Mouse (Mus musculus): ENCODE results near the gene Olig3. TPM values are rescaled to one million over a fixed set of nuclear protein-coding genes. Genes with fewer than 3 reads are reported as not detected.

Olig3 gene
- total and polyA plus RNA-seq, 3 experiments = not detected

- in situ Hi-C loops (cut with MboI; ENCODE audit: low pct_ligation_motif_present, low pct_unique_long_range_greater_than_20kb, low sequenced_read_pairs) = no loop called here
- no peaks in the 10 kb centered on the region for H3K36me3 ChIP-seq (replicated peaks in 1 of 2; ENCODE audit: control insufficient read depth in 1 of 2, insufficient read depth in 1 of 2, low read length in 1 of 2)
- no peak overlapping the region for H3K4me2 ChIP-seq (ENCODE audit: insufficient read depth, low read depth, poor library complexity, severe bottlenecking)
Measured at GRCm38 (mm10) chr10:19407168-19407567, 50.8 kb downstream of the Olig3 start.

More at GRCm38 (mm10) chr10:19407168-19407567, 50.8 kb downstream of the Olig3 start:
- dilution Hi-C loops (cut with MboI; ENCODE audit: extremely low pct_ligation_motif_present, extremely low pct_unique_long_range_greater_than_20kb, low sequenced_read_pairs) = no loop called here
- no peak overlapping the region for H3K27ac ChIP-seq (ENCODE audit: insufficient read depth, low read depth)
- no peaks in the 10 kb centered on the region for H3K9me3 ChIP-seq (replicated peaks; ENCODE audit: low read length)
- TF ChIP-seq POLR2A (IDR thresholded peaks at IDR 0.05; ENCODE audit: low read depth, low read length) (no peak), CHD2 (IDR thresholded peaks at IDR 0.05; ENCODE audit: low read length) (no peak), KAT2A (IDR thresholded peaks at IDR 0.05; ENCODE audit: insufficient replicate concordance, low read length) (no peak), USF2 (conservative IDR thresholded peaks at IDR 0.05; ENCODE audit: low read depth, low read length) (no peak), EP300 (IDR thresholded peaks at IDR 0.05; ENCODE audit: low read length) (no peak), USF1 (IDR thresholded peaks at IDR 0.05; ENCODE audit: low read depth, low read length) (no peak), IRF4 (IDR thresholded peaks at IDR 0.05; ENCODE audit: low read depth, low read length) (no peak), ETS1 (conservative IDR thresholded peaks at IDR 0.05; ENCODE audit: low read depth, low read length) (no peak), NELFE (IDR thresholded peaks at IDR 0.05; ENCODE audit: low read depth, low read length) (no peak), BHLHE40 (IDR thresholded peaks at IDR 0.05; ENCODE audit: low read depth, low read length) (no peak), MAX (IDR thresholded peaks at IDR 0.05; ENCODE audit: low read length) (no peak), PAX5 (IDR thresholded peaks at IDR 0.05; ENCODE audit: low read length) (no peak), MAFK (IDR thresholded peaks at IDR 0.05; ENCODE audit: insufficient replicate concordance, low read length) (no peak), CTCF (conservative IDR thresholded peaks at IDR 0.05 in 1 of 2, IDR thresholded peaks at IDR 0.05 in 1 of 2; ENCODE audit: low read depth in 2 of 2, low read length in 2 of 2) (no peak), CHD1 (IDR thresholded peaks at IDR 0.05; ENCODE audit: low read depth, low read length) (no peak), TCF12 (IDR thresholded peaks at IDR 0.05; ENCODE audit: low read depth, low read length) (no peak), MXI1 (IDR thresholded peaks at IDR 0.05; ENCODE audit: low read depth, low read length) (no peak)
- no peaks in the 10 kb centered on the region for H3K27me3 ChIP-seq (replicated peaks)
- H3K4me1 ChIP-seq (ENCODE audit: control insufficient read depth in 1 of 2, insufficient read depth in 2 of 2) = peaks cover 11 to 50% of the 10 kb centered on the region in 2 experiments
- DNase-seq (ENCODE audit: extremely low read depth) = no peak
- no peaks in the 10 kb centered on the region for H3K79me2 ChIP-seq (replicated peaks; ENCODE audit: control insufficient read depth, extremely low read depth, insufficient read depth, poor library complexity, severe bottlenecking)
- no peak overlapping the region for H3K9ac ChIP-seq (ENCODE audit: insufficient read depth, low read depth)
- no peak overlapping the region for H3K4me3 ChIP-seq (replicated peaks in 1 of 3; ENCODE audit: low read depth in 2 of 3, low read length in 2 of 3, poor library complexity in 1 of 3)

Other genes with a start within 250 kb of the Olig3 start
- 17.3 and 17.6 TPM in 2 replicates for gene Ifngr1, start 235.4 kb downstream of the Olig3 start, total RNA-seq (2012; rRNA removed)
- gene Ifngr1, start 235.4 kb downstream of the Olig3 start, total RNA-seq (2014; rRNA removed) = 36.0 and 36.7 TPM in 2 replicates
- 26.7 and 28.1 TPM in 2 replicates for gene Ifngr1, start 235.4 kb downstream of the Olig3 start, polyA plus RNA-seq (2012; ENCODE audit: insufficient read length, low read depth)